Mouse (Mus musculus) lung, postnatal 25 days (tissue): ENCODE data around the gene Wdr70.

ENCODE experiments used
- DNase-seq: peaks from one replicate; pipeline ENCODE4 v3.0.0; 2022; ENCODE audit warnings: low spot score

Gene Wdr70

DNA sequence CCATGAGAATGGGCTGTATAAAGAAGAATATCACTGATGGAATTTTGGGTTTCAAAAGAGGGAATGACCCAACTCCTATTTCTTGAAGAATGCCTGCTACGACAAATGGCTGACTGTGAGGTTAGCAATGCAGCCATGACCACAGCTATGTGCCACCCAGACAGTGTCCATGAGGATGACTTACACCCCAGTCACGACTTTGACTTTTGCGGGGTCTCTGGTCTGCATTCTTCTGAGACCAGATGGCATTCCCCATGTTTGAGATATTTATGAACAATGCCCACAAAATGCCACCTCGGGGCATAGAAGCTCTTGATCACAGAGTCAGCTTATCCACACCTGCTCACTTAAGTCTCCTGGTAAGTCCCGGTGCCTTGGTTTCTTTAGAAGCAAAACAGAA lies 236.1 kb downstream of the Wdr70 start:
- DNase-seq: no peak

DNA sequence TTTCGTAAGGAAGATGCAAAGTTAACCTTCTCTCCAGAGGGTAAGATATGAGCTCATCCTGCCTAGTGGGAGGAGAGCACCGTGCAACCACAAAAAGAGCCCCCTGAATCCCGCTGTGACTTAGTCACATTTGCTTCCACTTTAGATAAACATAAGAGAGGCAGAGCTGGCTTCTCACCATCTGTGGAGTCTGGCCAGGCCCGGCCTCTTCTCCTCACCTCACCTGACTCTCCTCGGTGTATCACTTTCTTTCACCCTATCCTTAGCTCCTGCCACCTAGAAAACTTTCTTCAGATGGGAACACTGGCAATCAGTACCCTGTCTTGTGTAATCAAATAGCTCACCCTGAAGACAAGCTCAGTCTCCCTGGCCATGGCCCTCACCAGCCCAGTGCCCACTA lies 240.2 kb downstream of the Wdr70 start:
- no peak for DNase-seq

DNA sequence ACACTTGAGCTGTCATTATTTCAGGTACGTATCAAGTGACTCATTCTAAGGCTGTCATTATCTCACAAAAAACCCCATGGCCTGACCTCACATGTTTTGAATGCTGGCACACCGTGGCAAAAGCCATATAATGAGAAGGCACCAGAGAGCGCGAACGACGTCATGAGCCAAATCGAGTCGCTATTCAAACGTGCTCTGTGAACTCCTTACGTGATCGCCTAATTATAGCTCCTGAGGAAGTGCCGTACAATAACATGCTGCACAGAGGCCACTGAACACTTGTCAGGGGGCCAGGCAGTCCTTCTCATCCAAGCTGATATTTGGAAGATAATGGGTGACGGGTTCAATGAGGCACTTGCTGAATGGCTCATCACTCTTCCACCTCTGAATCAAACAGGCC lies 241.6 kb downstream of the Wdr70 start:
- no peak for DNase-seq

DNA sequence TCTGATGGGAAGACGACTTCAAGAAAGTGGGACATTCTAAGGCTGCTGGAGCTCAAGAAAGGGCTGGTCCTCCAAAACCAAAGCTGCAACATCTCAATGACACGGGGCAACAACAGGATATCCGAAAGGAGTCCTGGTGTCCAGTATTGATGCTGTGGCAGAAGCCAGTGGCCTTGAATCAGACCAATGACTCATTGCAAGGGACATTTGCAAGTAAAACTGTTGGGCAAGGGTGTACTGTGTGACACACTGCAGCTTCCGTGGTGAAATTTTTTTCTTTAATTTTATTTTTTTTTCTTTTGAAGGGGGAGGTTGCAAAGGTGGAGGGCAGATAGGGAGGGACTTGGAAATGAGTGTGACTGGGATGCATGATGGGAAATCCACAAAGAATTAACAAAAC lies 256.6 kb downstream of the Wdr70 start:
- DNase-seq: no peak

DNA sequence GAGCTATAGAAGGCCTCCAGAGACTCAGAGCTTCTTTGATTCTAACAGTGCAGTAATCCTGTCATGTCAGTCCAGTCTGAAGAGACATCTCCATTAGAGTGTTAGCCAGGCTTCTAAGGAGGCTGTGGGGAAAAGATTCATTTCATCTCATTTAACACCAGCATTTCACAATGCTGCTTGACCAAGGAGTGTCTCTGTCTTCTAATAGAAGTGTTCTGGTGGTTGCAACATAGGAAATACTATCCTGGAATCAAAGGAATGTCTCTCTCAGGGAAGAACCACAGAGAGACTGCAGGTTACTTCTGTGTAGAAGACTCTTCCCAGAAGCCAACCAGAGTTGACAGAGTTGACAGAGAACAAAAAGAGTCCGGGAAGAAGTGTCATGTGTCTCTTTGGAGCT lies 257.3 kb downstream of the Wdr70 start:
- DNase-seq: no peak

DNA sequence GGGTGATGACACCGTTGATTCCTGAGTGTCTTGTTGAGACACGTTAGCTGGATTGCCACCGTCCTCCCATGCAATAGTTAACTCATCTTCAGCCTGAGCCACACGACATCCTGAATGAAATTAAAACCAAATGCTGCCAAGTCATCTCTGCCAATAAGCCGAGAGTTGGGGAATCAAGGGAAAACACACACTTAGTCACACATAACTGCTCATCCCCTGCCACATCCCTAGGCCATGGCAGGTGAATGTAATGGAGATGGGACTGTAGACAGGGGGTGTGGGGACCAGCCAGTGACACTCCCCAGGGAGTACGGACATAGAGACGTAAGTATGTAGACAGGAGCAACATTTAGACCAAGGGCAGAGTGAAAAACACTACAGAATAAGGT lies 260.1 kb downstream of the Wdr70 start:
- DNase-seq: no peak

DNA sequence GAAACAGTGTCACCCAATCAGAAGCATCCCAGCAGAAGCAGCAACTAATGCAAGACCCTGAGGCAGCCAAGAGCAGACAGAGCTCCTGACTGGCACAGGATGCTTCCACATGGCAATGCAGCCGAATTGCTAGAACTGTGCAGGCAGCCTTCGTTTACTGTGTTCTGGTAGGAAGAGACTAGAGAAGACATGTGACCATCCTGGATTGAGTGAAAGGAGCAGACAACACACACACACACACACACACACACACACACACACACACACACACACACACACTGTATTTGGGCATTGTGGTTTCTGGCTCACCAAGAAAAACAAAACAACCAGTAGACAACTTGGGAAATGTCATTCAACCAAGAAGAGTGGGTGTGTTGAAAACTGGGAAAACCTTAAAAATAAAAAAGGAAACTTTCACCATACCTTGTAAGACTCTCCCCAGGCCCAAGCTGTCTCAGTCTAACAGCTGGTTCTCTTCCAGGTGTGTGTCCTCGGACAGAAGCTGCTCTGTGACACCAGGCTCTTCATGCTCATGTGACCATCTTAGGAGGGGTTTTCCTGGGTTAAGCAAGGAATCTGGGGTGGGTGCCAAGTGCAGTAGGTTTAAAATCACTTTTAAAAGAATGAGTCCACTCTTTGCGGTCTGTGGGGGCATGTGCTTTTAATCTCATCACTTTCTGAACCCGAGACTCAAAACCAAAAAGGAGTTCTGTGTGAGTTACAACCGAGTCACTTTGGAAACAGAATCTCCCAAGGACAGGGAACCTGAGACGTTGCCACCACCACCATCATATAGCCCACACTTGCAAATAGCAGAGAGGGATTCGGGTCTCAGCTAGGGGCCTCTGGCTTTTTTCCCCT lies 260.7 kb downstream of the Wdr70 start:
- DNase-seq: no peak

DNA sequence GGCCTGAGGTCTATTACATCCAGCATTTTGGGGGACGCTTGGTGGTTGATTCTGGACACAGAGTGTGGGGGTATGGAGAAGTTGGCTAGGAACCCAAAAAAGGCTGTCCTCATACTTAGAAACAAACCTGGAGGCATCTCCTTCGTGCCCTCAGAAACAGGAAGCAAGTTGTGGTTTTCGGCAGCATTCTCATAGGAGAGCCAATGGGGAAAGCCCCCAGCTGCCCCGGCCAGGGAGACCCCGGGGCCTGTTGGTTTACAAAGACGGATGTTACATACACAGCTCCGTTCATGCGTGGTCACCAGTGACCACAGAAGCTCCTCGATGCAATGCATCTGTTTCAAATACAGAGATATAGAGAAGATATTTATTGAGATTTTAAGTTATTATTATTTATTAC lies 263.6 kb downstream of the Wdr70 start:
- DNase-seq: no peak

DNA sequence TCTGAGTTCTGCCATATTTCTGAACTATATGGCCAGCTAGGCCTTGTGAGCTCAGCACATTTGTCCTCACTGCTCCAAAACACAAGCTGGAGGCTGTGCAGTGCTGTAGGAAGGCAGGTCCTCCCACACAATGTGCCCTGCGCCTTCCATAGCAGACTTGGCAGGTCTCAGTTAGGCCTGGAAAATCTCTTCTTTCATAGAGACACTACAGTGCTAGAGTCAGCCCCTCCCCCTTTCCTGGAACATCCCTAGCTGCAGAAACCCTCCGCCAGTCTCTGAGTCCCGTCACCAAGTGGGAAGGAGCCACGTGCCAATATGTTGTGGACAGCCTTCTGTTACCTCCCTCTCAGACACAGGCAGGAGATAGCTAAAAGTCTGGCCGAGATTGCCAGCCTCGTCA lies 273.5 kb downstream of the Wdr70 start:
- DNase-seq: no peak

DNA sequence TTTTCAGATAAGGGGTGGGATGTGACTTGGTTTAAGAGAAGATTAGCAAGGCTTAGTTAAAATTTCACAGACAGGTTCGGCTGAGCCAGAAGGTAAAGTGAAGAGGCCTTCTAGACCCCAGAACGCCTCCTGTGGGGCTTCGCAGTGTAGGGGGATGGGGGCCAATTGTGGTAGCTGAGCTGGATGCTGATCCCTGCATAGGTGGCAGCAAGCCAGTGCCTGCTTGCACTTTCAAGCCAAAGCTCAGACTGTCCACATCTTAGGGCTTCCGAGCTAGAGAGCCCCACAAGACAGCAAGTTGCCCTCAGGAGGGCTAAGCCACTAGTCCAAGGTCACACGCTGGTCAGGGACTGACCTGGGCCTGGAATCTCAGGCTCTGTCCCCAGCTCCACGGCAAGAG lies 275.1 kb downstream of the Wdr70 start:
- no peak for DNase-seq
